Mouse (Mus musculus) heart, postnatal 14 days (tissue): ENCODE data around the gene Crtc1. TPM values are rescaled to one million over a fixed set of nuclear protein-coding genes. Genes with fewer than 3 reads are reported as not detected.

ENCODE experiments used
- DNase-seq, 2 experiments: peaks; one replicate each; pipeline ENCODE4 v3.0.0; 2021 to 2022
- intact Hi-C: fragments of 180-260 bp; cut with DNase I; formaldehyde crosslinking; loops from one replicate; pipeline ENCODE4 v1.15.1; 2025
- total RNA-seq, 2 experiments: library from RNA; stranded (reverse); gene quantifications; 2 replicates each; pipeline ENCODE4 v1.2.3; 2021

Gene Crtc1
- total RNA-seq, 2 experiments from 2014 or later = 7.7 to 9.5 TPM

DNA sequence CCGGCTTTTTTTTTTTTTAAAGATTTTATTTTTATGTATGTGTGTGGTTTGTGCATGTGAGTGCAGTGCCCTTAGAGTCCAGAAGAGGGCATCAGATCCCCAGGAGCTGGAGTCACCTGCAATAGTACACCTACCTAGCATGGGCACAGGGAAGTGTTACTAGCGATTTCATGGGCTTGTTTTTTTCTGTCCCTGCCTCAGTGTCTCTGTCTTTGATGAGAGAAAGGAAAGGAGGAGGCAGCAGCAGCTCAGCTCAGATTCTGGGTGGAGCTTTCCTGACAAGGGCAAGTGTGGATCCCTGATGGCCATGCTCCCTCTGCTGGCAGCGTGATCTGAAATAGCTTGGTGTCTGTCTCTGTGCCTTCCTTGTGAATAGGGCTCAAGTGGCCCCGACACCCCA is 78.6 kb downstream of the Crtc1 start:
- intact Hi-C loops = no loop called here
- DNase-seq = no peak

DNA sequence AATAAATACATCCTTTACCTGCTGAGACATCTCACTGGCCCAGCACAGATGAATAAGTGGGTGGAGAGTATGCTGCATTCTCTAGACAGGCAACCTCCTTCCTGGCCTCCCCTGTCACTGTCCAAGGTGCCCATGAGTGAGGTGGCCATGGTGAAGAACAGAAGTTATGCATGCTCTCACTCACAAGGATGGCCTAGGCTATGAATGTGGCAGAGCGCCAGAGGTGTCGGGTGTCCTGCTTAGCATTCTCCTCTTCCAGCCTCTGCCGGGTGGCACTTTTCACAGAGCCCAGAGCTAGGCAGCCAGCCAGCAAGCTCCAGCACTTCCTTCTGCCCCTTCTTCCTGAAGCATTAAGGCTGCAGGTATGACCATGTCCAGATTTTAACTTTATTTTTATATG is 80.0 kb downstream of the Crtc1 start:
- peak; percentile 32 to 57 for DNase-seq
- intact Hi-C loops = no loop called here

- intact Hi-C loops = no loop called here
These were observed 83.3 kb downstream of the Crtc1 start for GRCm38 (mm10) chr8:70356111-70356510.

GRCm38 (mm10) chr8:70354004-70354403 is 85.4 kb downstream of the Crtc1 start:
- no peak for DNase-seq
- intact Hi-C loops = no loop called here

More at GRCm38 (mm10) chr8:70356111-70356510, 83.3 kb downstream of the Crtc1 start:
- DNase-seq = no peak

- intact Hi-C loops = no loop called here
- peak; percentile 100 for DNase-seq
These were observed 86.1 kb downstream of the Crtc1 start, which contains the start of gene Upf1 for GRCm38 (mm10) chr8:70353194-70353817. Gene Upf1 (minus strand): TSS chr8:70353278.

DNA sequence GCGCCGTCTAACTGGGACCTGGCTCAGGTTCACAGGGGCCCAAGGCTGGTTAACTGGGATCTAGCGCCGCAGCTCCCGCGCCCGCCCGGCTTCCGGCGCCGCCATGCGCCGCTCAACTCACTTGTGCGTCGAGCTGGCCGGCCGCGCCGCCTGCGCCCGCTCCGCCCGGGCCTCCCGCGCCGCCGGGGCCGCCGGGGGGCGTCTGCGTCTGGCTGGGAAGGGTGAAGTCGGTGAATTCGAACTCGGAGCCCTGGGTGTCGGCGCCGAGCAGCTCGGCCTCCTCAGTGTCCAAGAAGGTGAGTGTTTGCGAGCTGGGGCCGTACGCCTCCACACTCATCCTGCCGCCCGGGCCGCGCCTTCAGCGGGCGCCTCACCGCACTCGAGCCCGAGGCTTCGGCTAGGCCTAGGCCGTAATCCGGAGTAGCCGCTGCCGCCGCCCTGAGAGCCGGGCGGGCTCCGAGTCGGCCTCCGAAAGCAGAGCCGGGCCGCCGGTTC is 86.7 kb downstream of the Crtc1 start:
- no peak for DNase-seq
- intact Hi-C loops = no loop called here

DNA sequence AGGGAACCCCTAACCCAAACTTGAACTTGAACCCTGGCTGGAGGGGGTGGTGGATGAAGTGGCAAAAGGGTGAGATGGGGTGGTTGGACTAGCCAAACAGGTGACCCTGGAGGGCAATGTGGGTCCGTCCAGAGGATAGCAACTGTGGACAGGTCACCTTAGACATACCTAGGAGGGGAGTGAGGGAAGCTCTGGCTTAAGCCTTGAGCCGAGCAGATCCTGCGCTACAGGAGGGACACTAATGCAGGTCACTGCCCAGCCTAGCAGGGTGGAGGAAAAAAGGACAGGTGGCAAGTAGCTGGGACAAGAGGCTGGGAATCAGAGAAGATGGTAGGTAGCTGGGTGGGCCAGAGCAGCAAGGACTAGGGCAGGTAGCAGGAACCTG is 87.4 kb downstream of the Crtc1 start:
- no peak for DNase-seq
- intact Hi-C loops = no loop called here

- no peak for DNase-seq
- intact Hi-C loops = no loop called here
These were observed 88.1 kb downstream of the Crtc1 start for GRCm38 (mm10) chr8:70351035-70351999.

- no peak for DNase-seq
- intact Hi-C loops = no loop called here
These were observed 91.4 kb downstream of the Crtc1 start for GRCm38 (mm10) chr8:70347860-70348420.

GRCm38 (mm10) chr8:70347443-70347842 is 91.9 kb downstream of the Crtc1 start:
- intact Hi-C loops = no loop called here
- no peak for DNase-seq

DNA sequence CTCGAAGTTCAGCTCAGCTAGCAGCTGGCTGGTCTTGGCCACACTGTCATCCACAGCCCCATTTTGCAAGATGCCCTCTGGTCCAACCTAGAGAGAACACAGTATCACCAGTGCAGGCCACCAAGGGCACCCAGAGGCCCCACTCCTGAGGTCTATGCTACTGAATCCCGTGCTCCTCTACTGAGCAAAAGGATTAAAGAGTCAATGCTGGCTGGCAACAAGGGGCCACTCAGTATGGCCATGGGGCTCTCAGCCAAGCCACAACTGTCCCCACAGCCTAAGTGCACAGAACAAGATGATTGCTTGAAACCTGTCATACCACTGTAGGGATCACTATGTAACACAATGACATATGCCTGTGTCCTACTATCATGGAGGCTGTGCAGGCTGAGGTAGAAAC is 95.1 kb downstream of the Crtc1 start:
- DNase-seq = no peak
- intact Hi-C loops = loop anchor here (5.0 kb wide), 1 partner anchor 158 kb away; no protein-coding TSS in a partner anchor

DNA sequence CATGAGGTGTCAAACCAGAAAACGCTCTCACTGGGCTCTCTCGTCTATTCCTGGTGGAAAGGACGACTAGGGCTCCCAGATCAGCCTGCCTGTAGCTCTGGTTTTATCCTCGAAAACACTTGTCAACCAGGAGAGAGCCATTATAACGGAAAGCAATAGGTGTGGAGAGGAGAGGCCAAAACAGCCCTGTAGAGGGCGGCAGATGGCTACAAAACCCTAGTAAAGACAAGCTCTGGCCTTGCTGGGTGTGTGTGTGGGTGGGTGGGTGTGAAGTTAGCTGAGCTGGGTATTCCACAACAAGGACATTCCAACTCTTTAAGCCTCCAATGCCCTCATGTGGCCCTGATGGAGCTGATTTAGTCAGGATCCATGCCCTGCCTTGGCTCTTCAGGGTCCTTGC is 95.7 kb downstream of the Crtc1 start:
- intact Hi-C loops = loop anchor here (5.0 kb wide), 1 partner anchor 159 kb away; no protein-coding TSS in a partner anchor
- DNase-seq = peak in 1 of 2 experiments; percentile 52

DNA sequence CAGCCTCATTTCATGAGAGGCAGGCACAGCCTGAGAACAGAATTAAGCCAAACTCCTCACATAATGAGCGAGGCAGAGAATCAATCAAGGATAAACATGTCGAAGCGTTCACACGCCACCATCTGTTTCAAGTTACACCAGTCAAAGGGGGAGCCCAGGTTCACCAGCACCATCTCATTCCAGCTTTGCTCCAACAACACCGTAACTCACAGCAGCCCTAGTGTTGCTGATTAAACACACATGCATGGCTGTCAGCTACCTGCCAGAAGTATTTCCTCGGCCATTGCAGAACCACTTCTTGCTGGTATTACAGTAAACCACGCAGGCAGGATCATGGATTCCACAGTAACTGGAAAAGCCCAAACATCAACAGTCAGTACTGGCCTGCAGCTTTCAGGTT is 96.3 kb downstream of the Crtc1 start:
- intact Hi-C loops = loop anchor here (5.0 kb wide), 1 partner anchor 159 kb away; no protein-coding TSS in a partner anchor
- DNase-seq = no peak

GRCm38 (mm10) chr8:70342007-70342406 is 97.4 kb downstream of the Crtc1 start:
- intact Hi-C loops = loop anchor here (5.0 kb wide), 1 partner anchor 160 kb away; no protein-coding TSS in a partner anchor
- no peak for DNase-seq

DNA sequence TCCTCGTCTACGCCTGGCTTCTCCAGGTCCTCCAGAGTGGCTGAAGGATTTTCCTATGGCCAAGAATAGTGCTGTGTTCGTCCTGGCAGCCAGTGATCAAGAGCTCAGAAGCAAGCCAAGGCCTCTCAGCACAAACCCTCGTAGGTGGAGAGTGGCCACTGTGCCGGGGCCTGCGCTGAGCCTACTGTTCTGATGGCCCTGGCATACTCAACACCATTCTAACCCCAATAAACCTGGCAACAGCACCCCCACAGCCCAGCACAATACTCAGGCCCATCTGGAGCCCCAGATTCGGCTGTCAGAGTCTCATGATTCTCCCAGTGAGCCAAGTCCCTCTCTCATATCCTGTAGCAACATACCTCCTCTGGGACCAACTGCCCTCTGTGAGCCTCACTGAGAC is 98.7 kb downstream of the Crtc1 start:
- no peak for DNase-seq
- intact Hi-C loops = loop anchor here (5.0 kb wide), 1 partner anchor 162 kb away; no protein-coding TSS in a partner anchor

GRCm38 (mm10) chr8:70338931-70339330 is 100.4 kb downstream of the Crtc1 start:
- intact Hi-C loops = no loop called here
- no peak for DNase-seq

GRCm38 (mm10) chr8:70332878-70333202 is 106.5 kb downstream of the Crtc1 start:
- DNase-seq = no peak
- intact Hi-C loops = no loop called here
